Mouse (Mus musculus) stomach, embryonic 14.5 days (tissue): ENCODE results near the gene Setd5. TPM values are rescaled to one million over a fixed set of nuclear protein-coding genes. Genes with fewer than 3 reads are reported as not detected.

Source experiments
- ATAC-seq: fragments of 200-750 bp; cut with Nextera tagmentation; 2 replicates; pipeline ENCODE4 v1.8.0; 2017; ENCODE audit warnings: low read depth, moderate TSS enrichment; ENCODE audit not compliant: insufficient number of reproducible peaks, insufficient read depth, low FRiP score
- H3K27ac ChIP-seq: fragments of 300-500 bp; sonication (generic); 2 replicates; pipeline ENCODE4 v1.5.1; 2014; ENCODE audit warnings: mild to moderate bottlenecking, low read length, moderate library complexity, mixed read lengths
- H3K27me3 ChIP-seq: fragments of 300-500 bp; sonication (generic); 2 replicates; pipeline ENCODE4 v1.6.1; 2014; ENCODE audit warnings: low read length, control low read depth, mixed read lengths; ENCODE audit not compliant: control insufficient read depth, insufficient read depth
- H3K36me3 ChIP-seq: fragments of 300-500 bp; sonication (generic); 2 replicates; pipeline ENCODE4 v1.6.1; 2014; ENCODE audit warnings: mild to moderate bottlenecking, control low read depth, low read length, moderate library complexity, mixed read lengths; ENCODE audit not compliant: control insufficient read depth, insufficient read depth
- H3K4me1 ChIP-seq: fragments of 300-500 bp; sonication (generic); 2 replicates; pipeline ENCODE4 v1.6.1; 2014; ENCODE audit warnings: low read length, control low read depth, mixed read lengths; ENCODE audit not compliant: control insufficient read depth, insufficient read depth
- H3K4me2 ChIP-seq: fragments of 300-500 bp; sonication (generic); replicated peaks from 2 replicates; pipeline ENCODE4 v1.6.1; 2014; ENCODE audit warnings: low read depth, low read length, control low read depth
- H3K4me3 ChIP-seq: fragments of 300-500 bp; sonication (generic); 2 replicates; pipeline ENCODE4 v1.5.1; 2014; ENCODE audit warnings: low read depth, low read length, control low read depth
- H3K9ac ChIP-seq: fragments of 300-500 bp; sonication (generic); replicated peaks from 2 replicates; pipeline ENCODE4 v1.6.1; 2014; ENCODE audit warnings: low read depth, mild to moderate bottlenecking, control low read depth, low read length, moderate library complexity, mixed read lengths
- H3K9me3 ChIP-seq: fragments of 300-500 bp; sonication (generic); 2 replicates; pipeline ENCODE4 v1.6.1; 2016; ENCODE audit warnings: low read depth, low read length, control low read depth; ENCODE audit not compliant: control insufficient read depth
- WGBS: fragments of 180-500 bp; shearing (Covaris S2); extraction: QIAGEN DNeasy Blood & Tissue Kit; methylation state at CpG from one replicate; pipeline ENCODE4 v1.1.7; 2014; 5-methylcytosine and 5-hydroxymethylcytosine counted together
- polyA plus RNA-seq: library from polyadenylated mRNA; unstranded; fragments of >200 nt; fragmentation: Nextera tagmentation; extraction: Ambion mirVana; gene quantifications from 2 replicates; pipeline ENCODE4 v1.2.1, GENCODE M21; 2014

Gene Setd5
- polyA plus RNA-seq, 1 experiment from 2014 or later = 123 TPM

DNA sequence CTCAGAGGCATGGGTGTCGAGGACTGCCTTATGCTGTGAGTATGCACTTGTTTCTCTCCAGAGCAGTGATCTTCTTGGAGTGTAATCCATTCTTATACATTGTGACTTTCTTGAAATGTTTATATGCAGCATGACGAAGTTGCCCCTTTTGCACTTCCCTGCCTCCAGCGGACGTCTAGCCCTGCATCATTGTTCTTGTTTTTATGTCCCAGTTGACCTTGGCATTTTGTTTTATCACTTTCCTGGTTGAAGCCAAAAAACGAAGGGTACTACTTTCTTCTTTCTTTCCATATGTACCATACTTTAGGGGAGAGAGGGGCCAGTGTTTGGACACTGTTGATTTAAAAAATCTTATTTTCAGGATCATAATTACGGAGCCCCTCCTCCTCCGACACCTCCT, 32.8 kb downstream of the Setd5 start:
- Histone ChIP-seq H3K4me1 (no peaks in the 10 kb centered on the region), H3K36me3 (peaks cover 61% of the 10 kb centered on the region), H3K9me3 (no peaks in the 10 kb centered on the region), H3K27ac (no peak overlapping the region), H3K4me3 (no peak overlapping the region), H3K4me2 (no peak overlapping the region), H3K9ac (no peak overlapping the region), H3K27me3 (no peaks in the 10 kb centered on the region)
- 82% methylated on average over 7 of the region's 7 CpGs for WGBS
- no peak for ATAC-seq

DNA sequence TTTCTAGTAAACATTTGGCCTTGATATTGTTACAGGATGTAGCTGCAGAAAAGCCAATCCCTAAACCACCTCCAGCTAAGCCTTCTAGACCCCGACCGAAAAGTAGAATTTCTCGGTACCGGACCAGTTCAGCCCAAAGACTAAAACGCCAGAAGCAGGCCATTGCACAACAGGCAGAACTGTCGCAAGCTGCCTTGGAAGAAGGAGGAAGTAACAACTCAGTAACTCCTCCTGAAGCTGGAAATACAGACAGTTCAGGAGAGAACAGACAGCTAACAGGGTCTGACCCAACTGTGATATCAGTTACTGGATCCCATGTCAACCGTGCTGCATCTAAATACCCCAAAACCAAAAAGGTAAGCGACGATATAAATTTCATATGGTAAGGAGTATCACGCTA, 43.6 kb downstream of the Setd5 start:
- no peak overlapping the region for H3K27ac ChIP-seq
- H3K27me3 ChIP-seq = no peaks in the 10 kb centered on the region
- H3K4me3 ChIP-seq = no peak overlapping the region
- peaks cover 82% of the 10 kb centered on the region for H3K36me3 ChIP-seq
- no peak overlapping the region for H3K9ac ChIP-seq
- no peaks in the 10 kb centered on the region for H3K4me1 ChIP-seq
- H3K9me3 ChIP-seq = no peaks in the 10 kb centered on the region
- WGBS = 92% methylated on average over 10 of the region's 10 CpGs
- no peak overlapping the region for H3K4me2 ChIP-seq
- no peak for ATAC-seq

DNA sequence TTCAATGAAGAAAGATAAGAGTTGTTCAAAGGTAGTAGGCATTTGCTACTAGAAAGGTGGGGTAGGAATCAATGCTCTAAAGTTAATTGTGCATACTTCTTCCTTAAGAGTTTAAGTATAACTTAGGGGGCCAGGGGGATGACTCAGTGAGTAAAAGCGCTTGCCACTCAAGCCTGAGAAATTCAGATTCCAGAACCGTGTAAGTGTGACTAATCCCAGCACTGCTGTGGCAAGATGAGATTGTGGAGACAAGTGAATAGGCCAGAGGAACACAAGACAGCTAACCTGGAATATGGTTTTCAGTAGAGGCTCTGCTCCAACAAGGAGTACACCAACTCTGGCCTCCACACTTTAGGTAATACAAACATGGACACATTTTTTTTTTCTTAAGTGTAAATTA, 56.2 kb downstream of the Setd5 start:
- H3K4me2 ChIP-seq = no peak overlapping the region
- no peak overlapping the region for H3K9ac ChIP-seq
- H3K9me3 ChIP-seq = no peaks in the 10 kb centered on the region
- no peak overlapping the region for H3K27ac ChIP-seq
- H3K4me1 ChIP-seq = no peaks in the 10 kb centered on the region
- H3K27me3 ChIP-seq = no peaks in the 10 kb centered on the region
- no peak for ATAC-seq
- 82% methylated on average over 2 of the region's 2 CpGs for WGBS
- no peak overlapping the region for H3K4me3 ChIP-seq
- peaks cover 63% of the 10 kb centered on the region for H3K36me3 ChIP-seq

DNA sequence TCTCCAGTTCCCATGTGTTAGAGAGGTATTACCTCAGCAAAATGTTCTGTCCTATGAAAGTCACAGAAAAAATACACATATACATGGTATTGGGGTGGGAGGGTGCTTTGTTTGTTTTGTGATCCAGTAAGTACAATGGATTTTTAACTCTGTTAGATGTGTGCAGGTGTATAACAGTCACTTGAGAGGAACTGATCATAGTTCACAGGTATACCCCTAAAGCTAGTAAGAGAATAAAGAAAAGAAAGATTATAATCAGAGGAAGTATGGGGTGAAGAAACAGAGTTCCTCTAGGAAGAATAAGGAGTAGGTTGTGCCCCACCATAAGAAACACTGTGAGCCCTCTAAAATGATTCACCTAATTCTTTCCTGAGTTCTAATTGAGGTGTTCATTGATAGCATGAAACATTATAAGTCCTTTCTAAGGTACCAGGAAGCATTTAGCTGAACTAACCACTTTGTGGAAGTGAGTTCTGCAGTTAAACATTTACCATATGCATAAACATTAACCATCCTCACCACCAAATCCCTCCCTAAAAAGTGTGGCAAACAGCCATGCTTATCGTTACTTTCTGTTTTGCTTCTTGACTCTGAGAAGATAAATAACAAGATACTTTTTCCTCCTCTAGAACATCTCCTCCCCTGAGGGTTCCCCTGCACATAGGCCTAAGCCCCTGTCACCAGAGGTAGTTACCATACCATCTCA, 64.4 kb downstream of the Setd5 start:
- no peaks in the 10 kb centered on the region for H3K27me3 ChIP-seq
- ATAC-seq = no peak
- WGBS = 50% methylated on average over 1 of the region's 1 CpGs
- H3K9ac ChIP-seq = no peak overlapping the region
- no peak overlapping the region for H3K27ac ChIP-seq
- peaks cover 79% of the 10 kb centered on the region for H3K36me3 ChIP-seq
- no peak overlapping the region for H3K4me2 ChIP-seq
- no peak overlapping the region for H3K4me3 ChIP-seq
- H3K9me3 ChIP-seq = no peaks in the 10 kb centered on the region
- no peaks in the 10 kb centered on the region; the same call in 1 of the 2 replicates for H3K4me1 ChIP-seq

DNA sequence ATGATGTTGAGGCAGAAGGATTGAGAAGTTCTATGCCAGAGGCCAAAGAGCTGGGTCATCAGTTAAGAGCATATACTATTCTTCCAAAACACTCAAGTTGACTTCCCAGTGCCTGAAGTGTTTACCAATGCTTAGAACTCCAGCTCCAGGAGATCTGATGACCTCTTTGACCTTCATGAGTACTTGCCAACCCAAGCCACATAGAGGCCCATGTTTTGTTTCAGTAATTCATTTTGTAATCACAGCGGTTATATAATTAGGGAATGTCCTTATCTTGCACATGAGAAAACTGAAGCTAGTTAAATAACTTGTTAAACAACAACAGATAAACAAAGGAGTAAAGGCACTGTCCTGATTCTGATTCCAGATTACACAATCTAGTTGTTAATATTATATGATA, 67.6 kb downstream of the Setd5 start:
- Histone ChIP-seq H3K4me2 (no peak overlapping the region), H3K4me3 (no peak overlapping the region), H3K9me3 (no peaks in the 10 kb centered on the region), H3K27me3 (no peaks in the 10 kb centered on the region), H3K4me1 (no peaks in the 10 kb centered on the region; the same call in 1 of the 2 replicates), H3K27ac (no peak overlapping the region), H3K9ac (no peak overlapping the region), H3K36me3 (peaks cover 79% of the 10 kb centered on the region)
- ATAC-seq = no peak
- 93% methylated on average over 1 of the region's 1 CpGs for whole genome bisulfite sequencing

DNA sequence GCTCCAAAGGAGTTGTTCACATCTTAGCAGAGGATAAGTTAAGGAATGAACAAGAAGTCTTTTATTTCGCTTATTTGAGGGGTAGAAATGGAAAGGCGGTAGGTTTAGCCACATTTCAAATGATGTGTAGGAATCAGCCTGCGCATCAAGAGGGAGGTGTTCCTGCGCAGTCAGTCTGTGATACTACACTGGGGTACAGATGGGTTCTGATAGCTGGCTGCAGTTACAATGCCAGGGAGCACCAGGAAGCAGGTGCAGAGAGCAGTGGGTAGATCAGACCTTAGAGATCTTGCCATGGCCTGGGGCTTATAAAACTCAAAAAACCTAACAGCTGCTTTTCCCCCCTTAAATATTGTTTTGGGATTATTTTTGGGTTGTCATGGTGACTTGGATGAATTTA, 68.1 kb downstream of the Setd5 start:
- 97% methylated on average over 4 of the region's 4 CpGs for WGBS
- no peaks in the 10 kb centered on the region; the same call in 1 of the 2 replicates for H3K4me1 ChIP-seq
- no peak overlapping the region for H3K9ac ChIP-seq
- peaks cover 82% of the 10 kb centered on the region for H3K36me3 ChIP-seq
- no peak overlapping the region for H3K27ac ChIP-seq
- H3K27me3 ChIP-seq = no peaks in the 10 kb centered on the region
- ATAC-seq = no peak
- no peak overlapping the region for H3K4me3 ChIP-seq
- H3K4me2 ChIP-seq = no peak overlapping the region
- H3K9me3 ChIP-seq = no peaks in the 10 kb centered on the region

DNA sequence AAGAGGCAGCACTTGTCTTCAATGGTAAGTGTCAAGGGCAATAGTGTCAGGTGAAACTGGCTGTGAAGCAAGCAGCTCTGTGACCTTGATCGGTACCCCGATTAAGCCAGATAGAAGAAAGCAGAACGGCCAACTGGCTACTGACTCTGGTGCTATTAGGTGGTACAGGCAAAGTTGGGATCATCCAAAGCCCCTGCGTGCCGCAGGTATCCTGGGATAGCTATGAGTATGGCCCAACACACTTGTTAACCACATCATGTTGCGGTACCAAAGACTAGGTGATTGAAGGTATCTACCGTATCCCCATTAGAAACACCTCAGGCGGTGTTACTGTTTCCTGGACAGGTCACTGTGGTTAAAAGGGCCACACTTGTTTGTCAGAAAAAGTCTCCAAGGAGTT, 76.9 kb downstream of the Setd5 start:
- no peaks in the 10 kb centered on the region for H3K27me3 ChIP-seq
- H3K4me1 ChIP-seq = no peaks in the 10 kb centered on the region
- no peak overlapping the region for H3K4me3 ChIP-seq
- H3K4me2 ChIP-seq = no peak overlapping the region
- no peak overlapping the region for H3K27ac ChIP-seq
- no peak overlapping the region for H3K9ac ChIP-seq
- 95% methylated on average over 8 of the region's 8 CpGs for WGBS
- peaks cover 59% of the 10 kb centered on the region for H3K36me3 ChIP-seq
- ATAC-seq = no peak
- no peaks in the 10 kb centered on the region for H3K9me3 ChIP-seq

DNA sequence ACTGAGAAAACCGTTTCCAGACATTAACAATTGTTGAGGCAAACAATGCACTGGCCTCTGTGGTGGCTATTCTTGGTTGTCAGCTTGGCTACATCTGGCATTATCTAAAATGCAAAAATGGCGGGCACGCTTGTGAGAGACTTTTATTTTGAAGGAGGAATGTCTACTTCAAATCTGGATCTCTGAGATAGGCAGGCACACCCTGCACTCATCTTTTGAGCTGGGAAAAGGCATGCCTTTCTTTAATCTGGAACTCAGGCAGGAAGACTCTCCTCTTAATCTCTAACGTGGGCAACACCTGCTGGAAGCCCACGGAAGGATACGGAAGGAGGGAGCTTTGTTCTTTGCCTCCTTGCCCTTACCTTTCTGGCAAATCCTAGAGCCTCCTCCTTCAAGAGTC, 77.7 kb downstream of the Setd5 start:
- Histone ChIP-seq H3K4me2 (no peak overlapping the region), H3K36me3 (peaks cover 52% of the 10 kb centered on the region), H3K9ac (no peak overlapping the region), H3K4me3 (no peak overlapping the region), H3K9me3 (no peaks in the 10 kb centered on the region), H3K27me3 (no peaks in the 10 kb centered on the region), H3K4me1 (no peaks in the 10 kb centered on the region), H3K27ac (no peak overlapping the region)
- no peak for ATAC-seq
- 90% methylated on average over 6 of the region's 6 CpGs for WGBS

DNA sequence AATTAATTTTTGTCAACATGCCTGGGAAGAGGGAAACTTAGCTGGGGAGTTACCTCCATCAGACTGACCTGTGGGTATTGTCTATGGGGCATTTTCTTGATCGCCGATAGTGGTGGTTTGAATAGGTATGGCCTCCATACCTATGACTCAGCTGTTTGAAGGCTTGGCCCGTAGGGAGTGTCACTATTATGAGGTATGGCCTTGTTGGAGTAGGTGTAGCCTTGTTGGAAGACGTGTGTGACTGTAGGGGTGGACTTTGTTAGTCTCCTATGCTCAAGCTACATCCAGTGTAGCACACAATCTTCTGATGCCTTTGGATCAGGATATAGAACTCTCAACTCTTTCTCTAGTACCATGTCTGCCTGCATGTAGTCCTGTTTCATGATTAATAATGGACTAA, 78.9 kb downstream of the Setd5 start:
- H3K4me2 ChIP-seq = no peak overlapping the region
- WGBS = 87% methylated on average over 4 of the region's 4 CpGs
- peaks cover 42% of the 10 kb centered on the region for H3K36me3 ChIP-seq
- no peaks in the 10 kb centered on the region for H3K4me1 ChIP-seq
- H3K27me3 ChIP-seq = no peaks in the 10 kb centered on the region
- H3K9me3 ChIP-seq = no peaks in the 10 kb centered on the region
- no peak overlapping the region for H3K4me3 ChIP-seq
- no peak for ATAC-seq
- H3K9ac ChIP-seq = no peak overlapping the region
- no peak overlapping the region for H3K27ac ChIP-seq
